Mouse (Mus musculus): ENCODE data around the gene Arxes2.

Arxes2 gene

GRCm38 (mm10) chrX:136043726-136044125 is 50.1 kb downstream of the Arxes2 start:
- no peak for DNase-seq

Measured in lung, adult 18-20 months (tissue).